Mouse (Mus musculus) myocyte (in vitro differentiated cells): ENCODE measurements around the gene Tbrg4.

Experiments
- CEBPB ChIP-seq: IDR thresholded peaks from 2 replicates; pipeline ENCODE4 v1.6.1; 2011; ENCODE audit warnings: mild to moderate bottlenecking, moderate library complexity; ENCODE audit not compliant: poor library complexity, insufficient read depth, severe bottlenecking
- E2F4 ChIP-seq: IDR thresholded peaks from one replicate; pipeline ENCODE4 v1.6.1; 2011; ENCODE audit warnings: mild to moderate bottlenecking, control low read depth, moderate library complexity; ENCODE audit not compliant: insufficient read depth
- MAX ChIP-seq: IDR thresholded peaks from one replicate; pipeline ENCODE4 v1.6.1; 2011; ENCODE audit warnings: low read depth, mild to moderate bottlenecking, control low read depth
- POLR2A ChIP-seq: IDR thresholded peaks from one replicate; pipeline ENCODE4 v1.6.1; 2011; ENCODE audit warnings: low read depth, mild to moderate bottlenecking, control low read depth, moderate library complexity; ENCODE audit not compliant: insufficient read length
- POLR2AphosphoS2 ChIP-seq: IDR thresholded peaks from one replicate; pipeline ENCODE4 v1.6.1; 2011; ENCODE audit warnings: low read depth, control low read depth; ENCODE audit not compliant: insufficient read length
- TCF3 ChIP-seq: IDR thresholded peaks from one replicate; pipeline ENCODE4 v1.6.1; 2011; ENCODE audit warnings: low read depth, control low read depth; ENCODE audit not compliant: insufficient read length

DNA sequence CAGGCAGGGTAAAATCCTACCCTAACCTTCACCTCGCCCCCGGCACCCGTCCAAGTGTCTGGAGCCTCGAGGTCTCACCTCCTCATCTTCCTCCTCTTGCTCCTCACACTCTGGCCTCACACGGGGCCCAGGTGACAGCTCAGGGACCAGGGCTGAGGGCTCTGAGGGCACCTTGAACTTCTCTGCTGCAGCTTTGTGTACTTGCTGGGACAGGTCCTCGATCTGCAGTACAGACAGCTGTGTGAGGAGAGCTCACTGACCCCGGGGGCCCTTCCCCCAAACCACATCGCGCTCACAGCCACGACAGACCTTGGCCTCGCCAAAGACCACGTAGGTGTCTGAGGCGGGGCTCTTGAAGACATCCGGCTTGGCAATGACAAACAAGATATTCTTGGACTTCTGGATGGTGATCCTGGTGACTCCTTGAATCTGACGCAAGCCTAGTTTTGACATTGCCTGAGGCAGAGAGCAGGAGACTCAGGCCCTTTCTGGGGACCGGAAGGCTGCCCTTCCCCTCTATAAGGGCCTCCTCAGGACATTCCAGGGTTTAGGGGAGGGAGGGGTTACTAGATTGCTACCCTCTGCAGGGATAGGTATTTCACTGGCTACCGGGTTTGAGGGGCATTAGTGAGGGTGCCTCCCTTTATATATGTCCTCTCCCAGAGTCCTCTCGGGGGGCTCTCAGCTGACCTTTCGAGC lies 27.5 kb downstream of the Tbrg4 start:
- no peak for TF ChIP-seq POLR2A
- TF ChIP-seq POLR2AphosphoS2 = no peak
- no peak for TF ChIP-seq CEBPB
- no peak for TF ChIP-seq TCF3
- no peak for TF ChIP-seq E2F4
- no peak for TF ChIP-seq MAX
